Comparison of ENCODE assay signal across 12 mouse cellular contexts in genomic region chr9:90823574-90824280, GRCm38 (mm10).
DNase-seq lines count a peak whose midpoint lies in the region; ATAC-seq and TF ChIP-seq lines count a peak whose summit lies in the region.
"Had no signal": no experiment of that assay in that cellular context is flagged by ENCODE, and none has a peak within 500 bp of the region (broad histone marks: within the 10 kb centered on the region; RNA-seq: fewer than 3 reads in every experiment).

No protein-coding gene starts in this region.

- H3K4me1 ChIP-seq in hindbrain, embryonic 11.5 days (replicated peaks; ENCODE audit: control insufficient read depth, insufficient read depth, low read length), result no peaks in the 10 kb centered on the region
- H3K4me1 ChIP-seq in hindbrain, embryonic 13.5 days (replicated peaks), result 0 out of 2 replicates have a peak, but pooled peaks cover 3% of the 10 kb centered on the region
- H3K4me1 ChIP-seq in megakaryocyte, embryonic 14.5 days, result no peaks in the 10 kb centered on the region
- no peaks in the 10 kb centered on the region for H3K4me1 ChIP-seq in embryonic facial prominence, embryonic 10.5 days
- H3K4me1 ChIP-seq in stomach, postnatal 0 days (replicated peaks; ENCODE audit: control insufficient read depth, insufficient read depth), result no peaks in the 10 kb centered on the region
- no peaks in the 10 kb centered on the region for H3K4me1 ChIP-seq in midbrain, embryonic 11.5 days (ENCODE audit: control insufficient read depth, insufficient read depth, low read length)
- H3K4me1 ChIP-seq: heart, embryonic 13.5 days had no signal

- no peaks in the 10 kb centered on the region for H3K9me3 ChIP-seq in hindbrain, embryonic 11.5 days (ENCODE audit: control insufficient read depth, low read length)
- H3K9me3 ChIP-seq in hindbrain, embryonic 13.5 days, result no peaks in the 10 kb centered on the region
- no peaks in the 10 kb centered on the region; the same call in 1 of the 2 replicates for H3K9me3 ChIP-seq in megakaryocyte, embryonic 14.5 days
- H3K9me3 ChIP-seq in embryonic facial prominence, embryonic 10.5 days, result no peaks in the 10 kb centered on the region
- H3K9me3 ChIP-seq in stomach, postnatal 0 days (ENCODE audit: control insufficient read depth, low read length), result no peaks in the 10 kb centered on the region
- H3K9me3 ChIP-seq in midbrain, embryonic 11.5 days (ENCODE audit: control insufficient read depth, low read length), result no peaks in the 10 kb centered on the region
- H3K9me3 ChIP-seq: heart, embryonic 13.5 days had no signal

- peak; percentile 45 for TF ChIP-seq CTCF in stomach, postnatal 0 days (IDR thresholded peaks at IDR 0.05; ENCODE audit: low read depth)

- H3K4me3 ChIP-seq in hindbrain, embryonic 11.5 days (ENCODE audit: low read depth, low read length), result no peak overlapping the region
- no peak overlapping the region for H3K4me3 ChIP-seq in hindbrain, embryonic 13.5 days
- H3K4me3 ChIP-seq in megakaryocyte, embryonic 14.5 days (replicated peaks), result peak overlapping the region; percentile 69
- H3K4me3 ChIP-seq in embryonic facial prominence, embryonic 10.5 days, result no peak overlapping the region
- no peak overlapping the region for H3K4me3 ChIP-seq in stomach, postnatal 0 days (ENCODE audit: low read depth, low read length)
- H3K4me3 ChIP-seq in midbrain, embryonic 11.5 days (ENCODE audit: low read depth, low read length), result no peak overlapping the region
- H3K4me3 ChIP-seq: heart, embryonic 13.5 days had no signal

- H3K36me3 ChIP-seq in hindbrain, embryonic 11.5 days (ENCODE audit: control insufficient read depth, insufficient read depth, low read length), result no peaks in the 10 kb centered on the region
- no peaks in the 10 kb centered on the region for H3K36me3 ChIP-seq in hindbrain, embryonic 13.5 days
- no peaks in the 10 kb centered on the region for H3K36me3 ChIP-seq in megakaryocyte, embryonic 14.5 days (replicated peaks; ENCODE audit: low read length)
- no peaks in the 10 kb centered on the region for H3K36me3 ChIP-seq in embryonic facial prominence, embryonic 10.5 days (replicated peaks)
- H3K36me3 ChIP-seq in stomach, postnatal 0 days (ENCODE audit: control insufficient read depth, insufficient read depth, low read length), result no peaks in the 10 kb centered on the region
- no peaks in the 10 kb centered on the region for H3K36me3 ChIP-seq in midbrain, embryonic 11.5 days (ENCODE audit: control insufficient read depth, insufficient read depth, low read length)
- H3K36me3 ChIP-seq: heart, embryonic 13.5 days had no signal

- TF ChIP-seq EP300 in stomach, postnatal 0 days (optimal IDR thresholded peaks at IDR 0.05), result no peak

- H3K4me2 ChIP-seq in hindbrain, embryonic 11.5 days (replicated peaks; ENCODE audit: low read depth, low read length), result no peak overlapping the region
- H3K4me2 ChIP-seq in hindbrain, embryonic 13.5 days, result no peak overlapping the region
- H3K4me2 ChIP-seq in stomach, postnatal 0 days (replicated peaks; ENCODE audit: low read depth), result 0 out of 2 replicates have a peak overlapping the region, but pooled peaks have one; percentile 21
- no peak overlapping the region for H3K4me2 ChIP-seq in midbrain, embryonic 11.5 days
- H3K4me2 ChIP-seq: heart, embryonic 13.5 days had no signal

- H3K9ac ChIP-seq in hindbrain, embryonic 11.5 days (ENCODE audit: low read depth, low read length), result no peak overlapping the region
- no peak overlapping the region for H3K9ac ChIP-seq in hindbrain, embryonic 13.5 days
- H3K9ac ChIP-seq in stomach, postnatal 0 days (ENCODE audit: low read length), result no peak overlapping the region
- no peak overlapping the region for H3K9ac ChIP-seq in midbrain, embryonic 11.5 days (ENCODE audit: low read length)
- H3K9ac ChIP-seq: heart, embryonic 13.5 days had no signal

- WGBS in hindbrain, embryonic 11.5 days, result 54% methylated on average over 4 of the region's 4 CpGs
- WGBS in hindbrain, embryonic 13.5 days, result 57% methylated on average over 4 of the region's 4 CpGs
- WGBS in embryonic facial prominence, embryonic 10.5 days, result 62% methylated on average over 4 of the region's 4 CpGs
- 76% methylated on average over 4 of the region's 4 CpGs for WGBS in stomach, postnatal 0 days
- 73% methylated on average over 4 of the region's 4 CpGs for WGBS in midbrain, embryonic 11.5 days

- peak; percentile 53; the same call in 1 of the 2 replicates for ATAC-seq in hindbrain, embryonic 11.5 days (ENCODE audit: low FRiP score)
- ATAC-seq in hindbrain, embryonic 13.5 days (ENCODE audit: low FRiP score), result no peak
- ATAC-seq in megakaryocyte, adult 5-6 weeks (ENCODE audit: poor library complexity, severe bottlenecking), result no peak
- ATAC-seq in stomach, postnatal 0 days (ENCODE audit: low FRiP score, low TSS enrichment), result no peak
- ATAC-seq in midbrain, embryonic 11.5 days (ENCODE audit: low FRiP score), result no peak

- no peak overlapping the region for H3K27ac ChIP-seq in hindbrain, embryonic 11.5 days (ENCODE audit: low read depth, low read length)
- H3K27ac ChIP-seq in hindbrain, embryonic 13.5 days, result no peak overlapping the region
- H3K27ac ChIP-seq in embryonic facial prominence, embryonic 10.5 days (replicated peaks), result no peak overlapping the region
- no peak overlapping the region for H3K27ac ChIP-seq in stomach, postnatal 0 days (replicated peaks)
- no peak overlapping the region for H3K27ac ChIP-seq in midbrain, embryonic 11.5 days (ENCODE audit: low read depth, low read length)
- H3K27ac ChIP-seq: heart, embryonic 13.5 days; macrophage had no signal

- H3K27me3 ChIP-seq in hindbrain, embryonic 11.5 days (ENCODE audit: control insufficient read depth, insufficient read depth, low read length), result no peaks in the 10 kb centered on the region
- H3K27me3 ChIP-seq in hindbrain, embryonic 13.5 days, result no peaks in the 10 kb centered on the region
- H3K27me3 ChIP-seq in megakaryocyte, embryonic 14.5 days (replicated peaks), result no peaks in the 10 kb centered on the region
- no peaks in the 10 kb centered on the region for H3K27me3 ChIP-seq in embryonic facial prominence, embryonic 10.5 days (replicated peaks; ENCODE audit: low read depth, poor library complexity, severe bottlenecking)
- no peaks in the 10 kb centered on the region for H3K27me3 ChIP-seq in stomach, postnatal 0 days (ENCODE audit: control insufficient read depth, insufficient read depth, low read length)
- no peaks in the 10 kb centered on the region for H3K27me3 ChIP-seq in midbrain, embryonic 11.5 days (ENCODE audit: control insufficient read depth, insufficient read depth, low read length)
- H3K27me3 ChIP-seq: heart, embryonic 13.5 days had no signal

- no peak for DNase-seq in hindbrain, embryonic 11.5 days (ENCODE audit: low spot score)
- DNase-seq in embryonic facial prominence, embryonic 10.5 days (ENCODE audit: low spot score), result peak; percentile 14
- DNase-seq in stomach, postnatal 0 days (ENCODE audit: low spot score), result no peak
- DNase-seq in midbrain, embryonic 11.5 days (ENCODE audit: low spot score, missing footprints), result no peak
- DNase-seq: cerebellum, adult 8-10 months; kidney, adult 9 months; thymus, postnatal 25 days had no signal
